Mouse (Mus musculus) midbrain, embryonic 11.5 days (tissue): ENCODE results near the gene Bicral. TPM values are rescaled to one million over a fixed set of nuclear protein-coding genes. Genes with fewer than 3 reads are reported as not detected.

Experiments
- ATAC-seq: fragments of 200-750 bp; cut with Nextera tagmentation; 2 replicates; pipeline ENCODE4 v1.8.0; 2017; ENCODE audit warnings: moderate TSS enrichment, moderate library complexity; ENCODE audit not compliant: low FRiP score
- DNase-seq: peaks from one replicate; pipeline ENCODE4 v3.0.0; 2015; ENCODE audit warnings: low spot score; ENCODE audit errors: missing footprints
- H3K27ac ChIP-seq: fragments of 300-500 bp; sonication (generic); 2 replicates; pipeline ENCODE4 v1.5.1; 2014; ENCODE audit warnings: low read depth, low read length
- H3K27me3 ChIP-seq: fragments of 300-500 bp; sonication (generic); 2 replicates; pipeline ENCODE4 v1.6.1; 2014; ENCODE audit warnings: mild to moderate bottlenecking, low read length, moderate library complexity, mixed read lengths; ENCODE audit not compliant: control insufficient read depth, insufficient read depth
- H3K36me3 ChIP-seq: fragments of 300-500 bp; sonication (generic); 2 replicates; pipeline ENCODE4 v1.6.1; 2014; ENCODE audit warnings: mild to moderate bottlenecking, low read length, moderate library complexity, mixed read lengths; ENCODE audit not compliant: control insufficient read depth, insufficient read depth
- H3K4me1 ChIP-seq: fragments of 300-500 bp; sonication (generic); 2 replicates; pipeline ENCODE4 v1.6.1; 2014; ENCODE audit warnings: low read length; ENCODE audit not compliant: control insufficient read depth, insufficient read depth
- H3K4me2 ChIP-seq: fragments of 300-500 bp; sonication (generic); 2 replicates; pipeline ENCODE4 v1.6.1; 2014; ENCODE audit warnings: mild to moderate bottlenecking, moderate library complexity
- H3K4me3 ChIP-seq: fragments of 300-500 bp; sonication (generic); 2 replicates; pipeline ENCODE4 v1.5.1; 2014; ENCODE audit warnings: low read depth, low read length
- H3K9ac ChIP-seq: fragments of 300-500 bp; sonication (generic); 2 replicates; pipeline ENCODE4 v1.6.1; 2014; ENCODE audit warnings: low read length
- H3K9me3 ChIP-seq: fragments of 300-500 bp; sonication (generic); 2 replicates; pipeline ENCODE4 v1.6.1; 2016; ENCODE audit warnings: low read length; ENCODE audit not compliant: control insufficient read depth
- WGBS: fragments of 180-500 bp; shearing (Covaris S2); extraction: QIAGEN DNeasy Blood & Tissue Kit; methylation state at CpG from one replicate; pipeline ENCODE4 v1.1.7; 2014; 5-methylcytosine and 5-hydroxymethylcytosine counted together
- polyA plus RNA-seq: library from polyadenylated mRNA; unstranded; fragments of >200 nt; fragmentation: Nextera tagmentation; extraction: Ambion mirVana; gene quantifications from 2 replicates; pipeline ENCODE4 v1.2.1, GENCODE M21; 2014

Bicral gene
- polyA plus RNA-seq, 1 experiment from 2014 or later: 5.8 TPM

GRCm38 (mm10) chr17:46775070-46775469, 83.2 kb downstream of the Bicral start:
- no peak for DNase-seq

GRCm38 (mm10) chr17:46774131-46774472, 84.2 kb downstream of the Bicral start:
- H3K4me3 ChIP-seq: no peak overlapping the region
- ATAC-seq: no peak
- H3K9ac ChIP-seq: no peak overlapping the region
- 52% methylated on average over 2 of the region's 2 CpGs for WGBS
- no peak for DNase-seq
- H3K27me3 ChIP-seq: no peaks in the 10 kb centered on the region
- H3K9me3 ChIP-seq: no peaks in the 10 kb centered on the region
- peaks cover 31% of the 10 kb centered on the region for H3K36me3 ChIP-seq
- H3K4me2 ChIP-seq: peak overlapping the region; percentile 76
- no peak overlapping the region for H3K27ac ChIP-seq
- peaks cover 12% of the 10 kb centered on the region for H3K4me1 ChIP-seq

More at GRCm38 (mm10) chr17:46775070-46775469, 83.2 kb downstream of the Bicral start:
- H3K4me3 ChIP-seq: no peak overlapping the region
- peaks cover 37% of the 10 kb centered on the region for H3K36me3 ChIP-seq
- H3K27ac ChIP-seq: no peak overlapping the region
- no peaks in the 10 kb centered on the region for H3K27me3 ChIP-seq
- WGBS: 92% methylated on average over 9 of the region's 9 CpGs
- H3K9me3 ChIP-seq: no peaks in the 10 kb centered on the region
- no peak overlapping the region for H3K9ac ChIP-seq
- H3K4me1 ChIP-seq: peaks cover 12% of the 10 kb centered on the region
- no peak overlapping the region for H3K4me2 ChIP-seq
- no peak for ATAC-seq

GRCm38 (mm10) chr17:46773278-46774130, 84.8 kb downstream of the Bicral start:
- ATAC-seq: 0 out of 2 replicates have a peak, but pooled peaks have one; percentile 20
- Histone ChIP-seq H3K9me3 (no peaks in the 10 kb centered on the region), H3K4me2 (peak overlapping the region; percentile 76), H3K27ac (no peak overlapping the region), H3K9ac (peak overlapping the region; percentile 81), H3K4me3 (peak overlapping the region; percentile 84), H3K4me1 (peaks cover 12% of the 10 kb centered on the region), H3K36me3 (peaks cover 25% of the 10 kb centered on the region), H3K27me3 (no peaks in the 10 kb centered on the region)
- WGBS: 12% methylated on average over 19 of the region's 20 CpGs
- DNase-seq: peak; percentile 90

GRCm38 (mm10) chr17:46772404-46773277, 85.6 kb downstream of the Bicral start, which contains the start of gene 2310039H08Rik:
Gene 2310039H08Rik (plus strand): TSS chr17:46772635.
- Histone ChIP-seq H3K9ac (peak within 1 kb of the TSS; percentile 81), H3K36me3 (peaks cover 18% of the 10 kb centered on the region), H3K4me2 (peak within 1 kb of the TSS; percentile 76), H3K27me3 (no peaks in the 10 kb centered on the region), H3K4me1 (peaks cover 12% of the 10 kb centered on the region), H3K9me3 (no peaks in the 10 kb centered on the region), H3K4me3 (peak within 1 kb of the TSS; percentile 84), H3K27ac (0 out of 2 replicates have a peak within 1 kb of the TSS, but pooled peaks have one; percentile 55)
- under 1% methylated on average over 50 of the region's 50 CpGs for WGBS
- DNase-seq (peak; percentile 98), ATAC-seq (peak; percentile 91)

GRCm38 (mm10) chr17:46772038-46772403, 86.3 kb downstream of the Bicral start:
- 9% methylated on average over 5 of the region's 5 CpGs for WGBS
- H3K4me1 ChIP-seq: peaks cover 12% of the 10 kb centered on the region
- ATAC-seq: 0 out of 2 replicates have a peak, but pooled peaks have one; percentile 4

GRCm38 (mm10) chr17:46771616-46772015, 86.7 kb downstream of the Bicral start:
- peaks cover 13% of the 10 kb centered on the region for H3K36me3 ChIP-seq
- 70% methylated on average over 17 of the region's 17 CpGs for WGBS
- peak overlapping the region; percentile 76 for H3K4me2 ChIP-seq
- no peaks in the 10 kb centered on the region for H3K9me3 ChIP-seq
- H3K4me3 ChIP-seq: peak overlapping the region; percentile 84
- peak overlapping the region; percentile 81 for H3K9ac ChIP-seq
- DNase-seq: no peak
- peaks cover 12% of the 10 kb centered on the region for H3K4me1 ChIP-seq
- ATAC-seq: no peak
- H3K27me3 ChIP-seq: no peaks in the 10 kb centered on the region
- no peak overlapping the region for H3K27ac ChIP-seq

More at GRCm38 (mm10) chr17:46772038-46772403, 86.3 kb downstream of the Bicral start:
- Histone ChIP-seq H3K27ac (0 out of 2 replicates have a peak overlapping the region, but pooled peaks have one; percentile 14), H3K27me3 (no peaks in the 10 kb centered on the region), H3K36me3 (peaks cover 13% of the 10 kb centered on the region), H3K4me3 (peak overlapping the region; percentile 84), H3K9ac (peak overlapping the region; percentile 81), H3K9me3 (no peaks in the 10 kb centered on the region), H3K4me2 (peak overlapping the region; percentile 76)
- DNase-seq: no peak

GRCm38 (mm10) chr17:46771025-46771424, 87.3 kb downstream of the Bicral start:
- no peak overlapping the region for H3K4me2 ChIP-seq
- H3K9me3 ChIP-seq: no peaks in the 10 kb centered on the region
- H3K9ac ChIP-seq: no peak overlapping the region
- H3K4me3 ChIP-seq: no peak overlapping the region
- H3K36me3 ChIP-seq: peaks cover 10% of the 10 kb centered on the region
- 76% methylated on average over 4 of the region's 4 CpGs for WGBS
- H3K27me3 ChIP-seq: no peaks in the 10 kb centered on the region
- no peak for ATAC-seq
- DNase-seq: no peak
- H3K27ac ChIP-seq: no peak overlapping the region
- H3K4me1 ChIP-seq: peaks cover 12% of the 10 kb centered on the region

- ATAC-seq (no peak), DNase-seq (peak; percentile 57)
- Histone ChIP-seq H3K36me3 (peaks cover 6% of the 10 kb centered on the region; the same call in 1 of the 2 replicates), H3K4me3 (no peak overlapping the region), H3K9me3 (no peaks in the 10 kb centered on the region), H3K4me1 (peaks cover 12% of the 10 kb centered on the region), H3K27ac (no peak overlapping the region), H3K9ac (no peak overlapping the region), H3K4me2 (no peak overlapping the region), H3K27me3 (no peaks in the 10 kb centered on the region)
- WGBS: 93% methylated on average over 11 of the region's 11 CpGs
Observed at GRCm38 (mm10) chr17:46770546-46770945, 87.7 kb downstream of the Bicral start.
